15 mouse cellular contexts compared by ENCODE assay signal in the genomic region with DNA sequence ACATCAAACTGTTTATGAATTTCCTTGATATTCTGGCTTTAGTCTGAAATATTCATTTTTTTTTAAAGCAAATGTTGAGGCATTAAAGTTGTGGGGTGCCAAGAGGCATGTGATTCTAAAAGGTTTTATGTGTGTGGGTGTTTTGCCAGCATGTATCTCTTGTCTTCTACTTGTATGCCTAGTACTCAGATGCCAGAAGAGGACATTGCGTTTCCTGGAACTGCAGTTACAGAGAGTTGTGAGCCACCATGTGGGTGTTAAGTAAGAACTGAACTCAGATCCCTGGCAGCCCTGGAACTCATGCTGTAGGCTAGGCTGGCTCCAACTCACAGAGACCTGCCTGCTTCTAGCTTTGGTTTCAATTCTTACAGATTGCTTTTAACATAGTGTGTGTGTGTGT. TPM values are rescaled to one million over a fixed set of nuclear protein-coding genes. Genes with fewer than 3 reads are reported as not detected.
DNase-seq lines count a peak whose midpoint lies in the region.
"Had no signal": no experiment of that assay in that cellular context is flagged by ENCODE, and none has a peak within 500 bp of the region (broad histone marks: within the 10 kb centered on the region; RNA-seq: fewer than 3 reads in every experiment).

No protein-coding gene starts in this region.

- DNase-seq in layer of hippocampus, adult 11-12 months (ENCODE audit: low spot score), result peak; percentile 49
- no peak for DNase-seq in layer of hippocampus, postnatal 25 days (ENCODE audit: extremely low spot score in 1 of 2, low spot score in 1 of 2)
- DNase-seq in right cerebral cortex, adult 2 months (ENCODE audit: low spot score in 2 of 2), result peak; percentile 33 to 42
- no peak for DNase-seq in right cerebral cortex, postnatal 4 days
- DNase-seq in layer of hippocampus, adult 9-10 months (ENCODE audit: low spot score), result peak; percentile 27
- no peak for DNase-seq in adrenal gland, postnatal 10 days
- DNase-seq in thymus, postnatal 10 days (ENCODE audit: low spot score in 2 of 2), result no peak
- DNase-seq: B cell, adult 2 months; cerebellum, adult 2 months; cerebellum, postnatal 36 days; embryo, embryonic 11 days; gastrocnemius, adult 2 months; kidney, adult 2 months; liver, postnatal 0 days; thymus, postnatal 25 days had no signal

RNA-seq across cellular contexts. Expression of gene Lrrfip2, which starts 42.2 kb away (rescaled TPM):
- total RNA-seq in layer of hippocampus, postnatal 25 days (2021), result 10 to 100 TPM; 29.7 to 37.0 TPM
- 10 to 100 TPM; 41.7 to 50.1 TPM for total RNA-seq in adrenal gland, postnatal 10 days (2021)

Comparison
In these comparisons a context has a peak if more than half of its experiments do, and no peak if none do; other contexts are left out.
1. DNase-seq: peak in layer of hippocampus, adult 11-12 months (single experiment), right cerebral cortex, adult 2 months (2 of 2) and layer of hippocampus, adult 9-10 months (single experiment); none in layer of hippocampus, postnatal 25 days (0 of 2), right cerebral cortex, postnatal 4 days (single experiment), adrenal gland, postnatal 10 days (single experiment) and thymus, postnatal 10 days (0 of 2).